Mouse (Mus musculus) cerebellum, adult 2 months (tissue): ENCODE data around the gene Krt23. TPM values are rescaled to one million over a fixed set of nuclear protein-coding genes. Genes with fewer than 3 reads are reported as not detected.

Experiments
- DNase-seq, 2 experiments: peaks; one replicate each; pipeline ENCODE4 v3.0.0; 2021
- H3K27ac ChIP-seq: fragments of 200-500 bp; 2 replicates; pipeline ENCODE4 v1.5.1; 2012; ENCODE audit warnings: low read length, control low read depth, inconsistent platforms; ENCODE audit not compliant: insufficient read depth
- H3K27me3 ChIP-seq: fragments of 200-500 bp; 2 replicates; pipeline ENCODE4 v1.6.1; 2012; ENCODE audit warnings: inconsistent platforms, mild to moderate bottlenecking, low read length, moderate library complexity; ENCODE audit not compliant: control insufficient read depth, insufficient read depth
- H3K4me1 ChIP-seq: fragments of 200-500 bp; 2 replicates; pipeline ENCODE4 v1.6.1; 2011; ENCODE audit warnings: low read length; ENCODE audit not compliant: control insufficient read depth, insufficient read depth
- H3K4me3 ChIP-seq: fragments of 200-500 bp; replicated peaks from 2 replicates; pipeline ENCODE3; 2011; ENCODE audit warnings: mild to moderate bottlenecking, low read depth, low read length, control low read depth; ENCODE audit not compliant: insufficient read depth
- CTCF ChIP-seq: fragments of 200-500 bp; IDR thresholded peaks from 2 replicates; pipeline ENCODE4 v1.5.1; 2011; ENCODE audit warnings: low read depth, mild to moderate bottlenecking, control low read depth, low read length, moderate library complexity, borderline replicate concordance; ENCODE audit not compliant: insufficient read depth
- POLR2A ChIP-seq: fragments of 200-500 bp; IDR thresholded peaks from 2 replicates; pipeline ENCODE4 v1.6.1; 2011; ENCODE audit warnings: low read length, control low read depth, borderline replicate concordance; ENCODE audit not compliant: insufficient read depth
- WGBS: fragments of 180-500 bp; shearing (Covaris S2); methylation state at CpG from one replicate; pipeline ENCODE4 v1.1.7; 2018; 5-methylcytosine and 5-hydroxymethylcytosine counted together
- polyA plus RNA-seq: library from polyadenylated mRNA; depleted of rRNA; stranded (reverse); fragments of >200 nt; gene quantifications from 2 replicates; pipeline ENCODE4 v1.2.3, GENCODE M21; 2012; rRNA removed

Gene Krt23
- polyA plus RNA-seq = 0.06 and 0.08 TPM in 2 replicates

GRCm38 (mm10) chr11:99492733-99493573 lies at the start of gene Krt23:
Gene Krt23 (minus strand): TSS chr11:99493137.
- no peaks in the 10 kb centered on the region; the same call in 1 of the 2 replicates for H3K4me1 ChIP-seq
- TF ChIP-seq POLR2A (no peak), CTCF (no peak)
- no peak within 1 kb of the TSS for H3K27ac ChIP-seq
- DNase-seq = no peak
- 85% methylated on average over 22 of the region's 22 CpGs for WGBS
- no peak within 1 kb of the TSS for H3K4me3 ChIP-seq
- no peaks in the 10 kb centered on the region for H3K27me3 ChIP-seq

- peak; percentile 47 to 51 for DNase-seq
- peaks cover 7% of the 10 kb centered on the region for H3K4me1 ChIP-seq
- H3K4me3 ChIP-seq = no peak overlapping the region
- 7% methylated on average over 9 of the region's 9 CpGs for WGBS
- TF ChIP-seq POLR2A = no peak
- TF ChIP-seq CTCF = no peak
- H3K27me3 ChIP-seq = no peaks in the 10 kb centered on the region
- H3K27ac ChIP-seq = no peak overlapping the region
These were observed 46.8 kb upstream of the Krt23 start for GRCm38 (mm10) chr11:99539721-99540120.

DNA sequence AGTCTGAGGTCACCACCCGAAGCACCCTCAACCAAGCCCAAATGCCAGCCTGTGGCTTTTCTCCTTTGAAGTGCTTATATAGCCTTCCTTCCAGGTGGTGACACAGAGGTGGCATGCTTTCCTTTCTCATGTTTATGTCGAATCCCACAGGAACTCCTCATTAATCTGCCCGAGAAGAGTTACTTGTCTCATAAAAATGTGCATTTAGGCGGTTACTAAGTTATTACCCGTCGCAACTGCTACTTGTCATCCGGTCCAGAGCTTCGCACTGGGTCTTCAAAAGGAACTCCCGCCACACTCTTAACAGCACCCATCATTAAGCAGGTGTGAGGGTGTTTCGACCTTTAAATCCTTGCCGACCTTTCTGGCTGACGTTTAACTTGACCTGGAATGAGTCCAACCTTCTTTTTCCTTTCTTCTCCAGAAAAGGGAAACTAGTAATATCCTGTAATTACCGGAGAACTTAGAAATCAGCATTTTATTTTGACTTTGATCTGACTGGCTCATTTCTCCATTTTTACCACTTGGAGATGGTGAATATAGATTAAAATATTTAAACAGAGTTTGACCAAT lies 28.4 kb upstream of the Krt23 start, which contains the start of gene Krt39:
Gene Krt39 (minus strand): TSS at position 51 of the 573 bp plus-strand sequence.
- TF ChIP-seq POLR2A (no peak), CTCF (no peak)
- no peak for DNase-seq
- Histone ChIP-seq H3K27ac (no peak within 1 kb of the TSS), H3K4me3 (no peak within 1 kb of the TSS), H3K4me1 (no peaks in the 10 kb centered on the region), H3K27me3 (no peaks in the 10 kb centered on the region; the same call in 1 of the 2 replicates)
- WGBS = 82% methylated on average over 13 of the region's 13 CpGs

- no peak for DNase-seq
- no peak overlapping the region for H3K4me3 ChIP-seq
- 91% methylated on average over 8 of the region's 8 CpGs for WGBS
- H3K4me1 ChIP-seq = no peaks in the 10 kb centered on the region
- no peak overlapping the region for H3K27ac ChIP-seq
- no peak for TF ChIP-seq POLR2A
- no peak for TF ChIP-seq CTCF
- H3K27me3 ChIP-seq = no peaks in the 10 kb centered on the region; the same call in 1 of the 2 replicates
These were observed 21.2 kb upstream of the Krt23 start for GRCm38 (mm10) chr11:99514098-99514497.

- 86% methylated on average over 9 of the region's 9 CpGs for WGBS
- no peak for TF ChIP-seq CTCF
- no peak for TF ChIP-seq POLR2A
These were observed 7.3 kb upstream of the Krt23 start for GRCm38 (mm10) chr11:99500095-99500805.

GRCm38 (mm10) chr11:99496460-99496859 lies 3.5 kb upstream of the Krt23 start:
- WGBS = 88% methylated on average over 4 of the region's 4 CpGs
- DNase-seq = no peak
- Histone ChIP-seq H3K27ac (no peak overlapping the region), H3K27me3 (no peaks in the 10 kb centered on the region), H3K4me3 (no peak overlapping the region), H3K4me1 (no peaks in the 10 kb centered on the region)
- no peak for TF ChIP-seq CTCF
- TF ChIP-seq POLR2A = no peak

More at GRCm38 (mm10) chr11:99500095-99500805, 7.3 kb upstream of the Krt23 start:
- no peaks in the 10 kb centered on the region for H3K4me1 ChIP-seq
- H3K4me3 ChIP-seq = no peak overlapping the region
- H3K27me3 ChIP-seq = no peaks in the 10 kb centered on the region
- no peak overlapping the region for H3K27ac ChIP-seq
- DNase-seq = no peak

- no peaks in the 10 kb centered on the region for H3K27me3 ChIP-seq
- no peak overlapping the region for H3K27ac ChIP-seq
- WGBS = 89% methylated on average over 4 of the region's 4 CpGs
- TF ChIP-seq POLR2A (no peak), CTCF (no peak)
- H3K4me3 ChIP-seq = no peak overlapping the region
- H3K4me1 ChIP-seq = no peaks in the 10 kb centered on the region; the same call in 1 of the 2 replicates
- DNase-seq = no peak
These were observed 1.8 kb upstream of the Krt23 start for GRCm38 (mm10) chr11:99494741-99495140.

- no peak overlapping the region for H3K27ac ChIP-seq
- H3K4me1 ChIP-seq = no peaks in the 10 kb centered on the region; the same call in 1 of the 2 replicates
- H3K27me3 ChIP-seq = no peaks in the 10 kb centered on the region
- H3K4me3 ChIP-seq = no peak overlapping the region
- WGBS = 83% methylated on average over 5 of the region's 5 CpGs
- no peak for TF ChIP-seq POLR2A
- no peak for TF ChIP-seq CTCF
- DNase-seq = no peak
These were observed 575 bp upstream of the Krt23 start for GRCm38 (mm10) chr11:99493574-99493850.
